Mouse (Mus musculus) lung, adult 2 months (tissue): ENCODE data around the gene Cdh16. TPM values are rescaled to one million over a fixed set of nuclear protein-coding genes. Genes with fewer than 3 reads are reported as not detected.

Experiments
- DNase-seq: peaks from one replicate; pipeline ENCODE4 v3.0.0; 2022
- H3K4me1 ChIP-seq: fragments of 200-500 bp; 2 replicates; pipeline ENCODE4 v1.6.1; 2011; ENCODE audit warnings: low read length; ENCODE audit not compliant: control insufficient read depth, insufficient read depth
- H3K4me3 ChIP-seq: fragments of 200-500 bp; replicated peaks from 2 replicates; pipeline ENCODE3; 2011; ENCODE audit warnings: low read depth, mild to moderate bottlenecking, control low read depth, low read length; ENCODE audit errors: extremely low read depth
- CTCF ChIP-seq: fragments of 200-500 bp; IDR thresholded peaks from 2 replicates; pipeline ENCODE4 v1.5.1; 2011; ENCODE audit warnings: mild to moderate bottlenecking, low read length, control low read depth; ENCODE audit not compliant: insufficient read depth
- POLR2A ChIP-seq: fragments of 200-500 bp; IDR thresholded peaks from 2 replicates; pipeline ENCODE4 v1.6.1; 2011; ENCODE audit warnings: low read depth, mild to moderate bottlenecking, control low read depth, low read length, borderline replicate concordance; ENCODE audit errors: extremely low read depth
- WGBS: fragments of 180-500 bp; shearing (Covaris S2); methylation state at CpG from one replicate; pipeline ENCODE4 v1.1.7; 2018; 5-methylcytosine and 5-hydroxymethylcytosine counted together
- polyA plus RNA-seq: library from polyadenylated mRNA; depleted of rRNA; stranded (reverse); fragments of >200 nt; gene quantifications from 2 replicates; pipeline ENCODE4 v1.2.3, GENCODE M21; 2012; rRNA removed

Cdh16 gene
- polyA plus RNA-seq, 1 experiment: 16.2 TPM

GRCm38 (mm10) chr8:104555191-104555590 lies 69.0 kb downstream of the Cdh16 start:
- Histone ChIP-seq H3K4me3 (no peak overlapping the region), H3K4me1 (0 out of 2 replicates have a peak, but pooled peaks cover 2% of the 10 kb centered on the region)
- 46% methylated on average over 4 of the region's 4 CpGs for WGBS
- no peak for TF ChIP-seq POLR2A
- TF ChIP-seq CTCF: no peak
- no peak for DNase-seq

Other genes with a start within 250 kb of the Cdh16 start
- gene Cmtm4, start 228.6 kb downstream of the Cdh16 start, polyA plus RNA-seq: 14.9 and 22.4 TPM in 2 replicates
- gene Dync1li2, start 181.3 kb downstream of the Cdh16 start, polyA plus RNA-seq: 20.2 and 32.1 TPM in 2 replicates
- gene Terb1, start 114.5 kb downstream of the Cdh16 start, polyA plus RNA-seq: 0.05 and 0.07 TPM in 2 replicates
- 7.4 and 17.1 TPM in 2 replicates for gene Nae1, start 89.8 kb downstream of the Cdh16 start, polyA plus RNA-seq
- gene Car7, start 89.7 kb downstream of the Cdh16 start, polyA plus RNA-seq: 1.4 and 1.8 TPM in 2 replicates
- 3.4 and 4.4 TPM in 2 replicates for gene Pdp2, start 32.9 kb downstream of the Cdh16 start, polyA plus RNA-seq
- gene Rrad, start 6.9 kb upstream of the Cdh16 start, polyA plus RNA-seq: 10.9 and 19.5 TPM in 2 replicates
- 34.7 and 35.3 TPM in 2 replicates for gene Ciao2b, start 17.6 kb upstream of the Cdh16 start, polyA plus RNA-seq
- gene Ces2a, start 109.6 kb upstream of the Cdh16 start, polyA plus RNA-seq: 0.14 and 0.55 TPM in 2 replicates
- 1.9 and 2.0 TPM in 2 replicates for gene Ces2b, start 207.2 kb upstream of the Cdh16 start, polyA plus RNA-seq
- gene Ces2c, start 222.7 kb upstream of the Cdh16 start, polyA plus RNA-seq: 0.30 and 1.2 TPM in 2 replicates